Mouse (Mus musculus) hematopoietic stem cell, adult 5-6 weeks (primary cell): ENCODE results near the gene Slc22a30. TPM values are rescaled to one million over a fixed set of nuclear protein-coding genes. Genes with fewer than 3 reads are reported as not detected.
A peak's percentile ranks its signal among the peaks of the same experiment; 100 is the strongest.
"Not testable (repeated sequence)": the region's sequence is repeated elsewhere in the genome, so short reads cannot be mapped to it uniquely, and the experiment has no call there.

Source experiments
- ATAC-seq, 2 experiments: fragments of 125-278 bp in 1 of 2; replicated peaks in 1 of 2; 2 replicates each; pipeline ENCODE4 v1.8.0; 2016 to 2017; ENCODE audit warnings: inconsistent platforms in 2 of 2, mild to moderate bottlenecking in 2 of 2, moderate number of reproducible peaks in 2 of 2, low read depth in 1 of 2, moderate TSS enrichment in 1 of 2; ENCODE audit not compliant: low FRiP score in 2 of 2, poor library complexity in 2 of 2, severe bottlenecking in 2 of 2, insufficient read depth in 1 of 2, low TSS enrichment in 1 of 2
- total RNA-seq: library from RNA; stranded (forward); fragments of 172-1452, 232-1000 nt; gene quantifications from 2 replicates; pipeline ENCODE4 v1.2.3, GENCODE M21; 2017

Gene Slc22a30
- total RNA-seq, result not detected in 2 replicates

- ATAC-seq, result not testable (repeated sequence)
These were observed at the start of gene Slc22a30 for GRCm38 (mm10) chr19:8405011-8405410. TSS of gene Slc22a30 (minus strand) at chr19:8405111.

- ATAC-seq, result no peak
These were observed 43.4 kb upstream of the Slc22a30 start for GRCm38 (mm10) chr19:8448321-8448720.

- ATAC-seq, result no peak
These were observed 42.6 kb upstream of the Slc22a30 start for GRCm38 (mm10) chr19:8447516-8447915.

- no peak for ATAC-seq
These were observed 26.2 kb upstream of the Slc22a30 start for GRCm38 (mm10) chr19:8431051-8431662.

- 0 out of 4 replicates have a peak, but pooled peaks of 1 of the 2 experiments have one; percentile 7 for ATAC-seq
These were observed 2.5 kb upstream of the Slc22a30 start for GRCm38 (mm10) chr19:8407290-8408021.

Other genes with a start within 250 kb of the Slc22a30 start
- not detected in 2 replicates for gene Slc22a29, start 186.2 kb downstream of the Slc22a30 start, total RNA-seq
- gene Slc22a8, start 186.1 kb upstream of the Slc22a30 start, total RNA-seq, result 0.31 TPM in 1 of 2 replicates, not detected in the other
- not detected in 2 replicates for gene Slc22a6, start 212.9 kb upstream of the Slc22a30 start, total RNA-seq